Comparison of ENCODE assay signal across 23 mouse cellular contexts in genomic region chr2:127479763-127480162, GRCm38 (mm10). TPM values are rescaled to one million over a fixed set of nuclear protein-coding genes. Genes with fewer than 3 reads are reported as not detected.
"Had no signal": no experiment of that assay in that cellular context is flagged by ENCODE, and none has a peak within 500 bp of the region (broad histone marks: within the 10 kb centered on the region; RNA-seq: fewer than 3 reads in every experiment).

No protein-coding gene starts in this region.

- H3K4me3 ChIP-seq: layer of hippocampus, adult 2 months; left cerebral cortex, adult 2 months; limb, embryonic 12.5 days; limb, embryonic 15.5 days; midbrain, embryonic 12.5 days; midbrain, embryonic 15.5 days; neural tube, embryonic 13.5 days had no signal

- H3K36me3 ChIP-seq: limb, embryonic 12.5 days; limb, embryonic 15.5 days; midbrain, embryonic 12.5 days; midbrain, embryonic 15.5 days; neural tube, embryonic 13.5 days had no signal

- H3K27ac ChIP-seq: layer of hippocampus, adult 2 months; left cerebral cortex, adult 2 months; limb, embryonic 12.5 days; limb, embryonic 15.5 days; liver, embryonic 14.5 days; macrophage; midbrain, embryonic 12.5 days; midbrain, embryonic 15.5 days; neural tube, embryonic 13.5 days; stomach, postnatal 0 days had no signal

- DNase-seq: kidney, adult 18-20 months; kidney, adult 9 months; kidney, postnatal 14 days; kidney, postnatal 4 days; layer of hippocampus, postnatal 36 days; left cerebral cortex, postnatal 4 days; liver, postnatal 0 days; lung, embryonic 14.5 days; right cerebral cortex, postnatal 4 days; thymus, postnatal 25 days had no signal

RNA-seq across cellular contexts. Expression of gene Kcnip3, which starts 42.1 kb away (rescaled TPM):
- polyA plus RNA-seq: macrophage had no signal

RNA-seq across cellular contexts. Expression of gene Gpat2, which starts 54.8 kb away (rescaled TPM):
- total RNA-seq: layer of hippocampus, postnatal 10 days; megakaryocyte, adult 5-6 weeks had no signal
- polyA plus RNA-seq: macrophage; midbrain, embryonic 12.5 days; stomach, embryonic 14.5 days had no signal
